Mouse (Mus musculus): ENCODE data around the gene Smoc2.

DNA sequence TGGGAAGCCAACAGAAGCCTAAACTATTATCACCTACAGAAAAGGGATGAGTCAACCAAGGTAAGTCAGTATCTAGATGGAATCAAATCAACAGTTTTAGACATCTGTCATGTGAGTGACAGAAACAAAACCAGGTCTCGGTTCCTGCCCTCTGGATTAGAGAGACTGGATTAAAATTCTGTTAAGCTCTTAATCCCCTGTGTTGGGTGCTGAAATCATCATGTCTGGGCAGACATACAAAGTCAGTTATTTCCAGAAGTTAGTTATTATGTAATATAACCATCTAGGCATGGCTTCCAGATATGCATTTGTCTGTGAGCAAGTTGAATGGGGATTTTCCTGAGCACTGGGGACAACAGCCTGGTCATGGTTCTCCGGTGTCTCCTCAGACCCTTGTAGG is 33.0 kb upstream of the Smoc2 start:
- no peak for TF ChIP-seq POLR2A (IDR thresholded peaks at IDR 0.05; ENCODE audit: extremely low read depth, insufficient read depth, low read length)
- TF ChIP-seq CTCF (IDR thresholded peaks at IDR 0.05; ENCODE audit: extremely low read depth, insufficient read depth, low read length) = no peak
